Mouse (Mus musculus): ENCODE results near the gene Ints1. TPM values are rescaled to one million over a fixed set of nuclear protein-coding genes. Genes with fewer than 3 reads are reported as not detected.
A peak's percentile ranks its signal among the peaks of the same experiment; 100 is the strongest.

Gene Ints1
- polyA plus RNA-seq (2012; ENCODE audit: insufficient read depth, insufficient read length, missing spikeins), result 27.3 and 29.8 TPM in 2 replicates

GRCm38 (mm10) chr5:139775216-139775926 is at the start of gene Ints1:
Gene Ints1, minus strand, starts transcription at chr5:139775674.
- Histone ChIP-seq H3K27ac (ENCODE audit: insufficient read depth, low read depth, low read length) (no peak within 1 kb of the TSS), H3K4me1 (ENCODE audit: control insufficient read depth, insufficient read depth, low read length) (0 out of 2 replicates have a peak, but pooled peaks cover 3% of the 10 kb centered on the region), H3K4me3 (ENCODE audit: insufficient read depth, low read length) (peak within 1 kb of the TSS; percentile 92)
- peak; percentile 66 for TF ChIP-seq CTCF (IDR thresholded peaks at IDR 0.05; ENCODE audit: low read depth, low read length)
- no peak for TF ChIP-seq POLR2A (IDR thresholded peaks at IDR 0.05; ENCODE audit: borderline replicate concordance, low read depth, low read length)

GRCm38 (mm10) chr5:139824531-139824930 is 49.1 kb upstream of the Ints1 start:
- H3K4me1 ChIP-seq (ENCODE audit: control insufficient read depth, insufficient read depth, low read length), result peaks cover 5% of the 10 kb centered on the region; the same call in 1 of the 2 replicates
- TF ChIP-seq CTCF (IDR thresholded peaks at IDR 0.05; ENCODE audit: low read depth, low read length) (no peak), POLR2A (IDR thresholded peaks at IDR 0.05; ENCODE audit: borderline replicate concordance, low read depth, low read length) (no peak)
- no peak overlapping the region for H3K4me3 ChIP-seq (ENCODE audit: insufficient read depth, low read length)
- H3K27ac ChIP-seq (ENCODE audit: insufficient read depth, low read depth, low read length), result no peak overlapping the region

GRCm38 (mm10) chr5:139821466-139822459 is 46.3 kb upstream of the Ints1 start:
- Histone ChIP-seq H3K4me3 (ENCODE audit: insufficient read depth, low read length) (no peak overlapping the region), H3K4me1 (ENCODE audit: control insufficient read depth, insufficient read depth, low read length) (peaks cover 5% of the 10 kb centered on the region; the same call in 1 of the 2 replicates)
- TF ChIP-seq POLR2A (IDR thresholded peaks at IDR 0.05; ENCODE audit: borderline replicate concordance, low read depth, low read length), result no peak
- no peak for TF ChIP-seq CTCF (IDR thresholded peaks at IDR 0.05; ENCODE audit: low read depth, low read length)

GRCm38 (mm10) chr5:139819538-139820181 is 44.2 kb upstream of the Ints1 start, which contains the start of gene Tmem184a:
Gene Tmem184a, minus strand, starts transcription at chr5:139819917.
- Histone ChIP-seq H3K4me1 (ENCODE audit: control insufficient read depth, insufficient read depth, low read length) (no peaks in the 10 kb centered on the region), H3K27ac (ENCODE audit: insufficient read depth, low read depth, low read length) (no peak within 1 kb of the TSS), H3K4me3 (ENCODE audit: insufficient read depth, low read length) (no peak within 1 kb of the TSS)
- TF ChIP-seq CTCF (IDR thresholded peaks at IDR 0.05; ENCODE audit: low read depth, low read length), result no peak
- TF ChIP-seq POLR2A (IDR thresholded peaks at IDR 0.05; ENCODE audit: borderline replicate concordance, low read depth, low read length), result no peak

More at GRCm38 (mm10) chr5:139821466-139822459, 46.3 kb upstream of the Ints1 start:
- no peak overlapping the region for H3K27ac ChIP-seq (ENCODE audit: insufficient read depth, low read depth, low read length)

- H3K4me1 ChIP-seq (ENCODE audit: control insufficient read depth, insufficient read depth, low read length), result no peaks in the 10 kb centered on the region
- H3K4me3 ChIP-seq (ENCODE audit: insufficient read depth, low read length), result no peak overlapping the region
- TF ChIP-seq POLR2A (IDR thresholded peaks at IDR 0.05; ENCODE audit: borderline replicate concordance, low read depth, low read length) (no peak), CTCF (IDR thresholded peaks at IDR 0.05; ENCODE audit: low read depth, low read length) (peak; percentile 47; the same call in 1 of the 2 replicates)
- H3K27ac ChIP-seq (ENCODE audit: insufficient read depth, low read depth, low read length), result no peak overlapping the region
Measured at GRCm38 (mm10) chr5:139818801-139819200, 43.3 kb upstream of the Ints1 start.

GRCm38 (mm10) chr5:139818056-139818455 is 42.6 kb upstream of the Ints1 start:
- no peak overlapping the region for H3K4me3 ChIP-seq (ENCODE audit: insufficient read depth, low read length)
- TF ChIP-seq POLR2A (IDR thresholded peaks at IDR 0.05; ENCODE audit: borderline replicate concordance, low read depth, low read length) (no peak), CTCF (IDR thresholded peaks at IDR 0.05; ENCODE audit: low read depth, low read length) (no peak)
- H3K27ac ChIP-seq (ENCODE audit: insufficient read depth, low read depth, low read length), result no peak overlapping the region
- no peaks in the 10 kb centered on the region for H3K4me1 ChIP-seq (ENCODE audit: control insufficient read depth, insufficient read depth, low read length)

- no peak overlapping the region for H3K27ac ChIP-seq (ENCODE audit: insufficient read depth, low read depth, low read length)
- H3K4me3 ChIP-seq (ENCODE audit: insufficient read depth, low read length), result no peak overlapping the region
- TF ChIP-seq CTCF (IDR thresholded peaks at IDR 0.05; ENCODE audit: low read depth, low read length) (peak; percentile 81), POLR2A (IDR thresholded peaks at IDR 0.05; ENCODE audit: borderline replicate concordance, low read depth, low read length) (no peak)
- no peaks in the 10 kb centered on the region for H3K4me1 ChIP-seq (ENCODE audit: control insufficient read depth, insufficient read depth, low read length)
Measured at GRCm38 (mm10) chr5:139817292-139817691, 41.8 kb upstream of the Ints1 start.

- TF ChIP-seq POLR2A (IDR thresholded peaks at IDR 0.05; ENCODE audit: borderline replicate concordance, low read depth, low read length), result no peak
- TF ChIP-seq CTCF (IDR thresholded peaks at IDR 0.05; ENCODE audit: low read depth, low read length), result no peak
- Histone ChIP-seq H3K27ac (ENCODE audit: insufficient read depth, low read depth, low read length) (no peak overlapping the region), H3K4me3 (ENCODE audit: insufficient read depth, low read length) (no peak overlapping the region), H3K4me1 (ENCODE audit: control insufficient read depth, insufficient read depth, low read length) (no peaks in the 10 kb centered on the region)
Measured at GRCm38 (mm10) chr5:139816445-139816844, 41.0 kb upstream of the Ints1 start.

- Histone ChIP-seq H3K4me3 (ENCODE audit: insufficient read depth, low read length) (no peak overlapping the region), H3K27ac (ENCODE audit: insufficient read depth, low read depth, low read length) (no peak overlapping the region), H3K4me1 (ENCODE audit: control insufficient read depth, insufficient read depth, low read length) (no peaks in the 10 kb centered on the region)
- TF ChIP-seq POLR2A (IDR thresholded peaks at IDR 0.05; ENCODE audit: borderline replicate concordance, low read depth, low read length) (no peak), CTCF (IDR thresholded peaks at IDR 0.05; ENCODE audit: low read depth, low read length) (no peak)
Measured at GRCm38 (mm10) chr5:139815964-139816363, 40.5 kb upstream of the Ints1 start.

Data from bone marrow macrophage, adult 2 months (primary cell).